Mouse (Mus musculus) liver, postnatal 0 days (tissue): ENCODE data around the gene Spag7. TPM values are rescaled to one million over a fixed set of nuclear protein-coding genes. Genes with fewer than 3 reads are reported as not detected.

Experiments
- ATAC-seq: fragments of 200-750 bp; cut with Nextera tagmentation; 2 replicates; pipeline ENCODE4 v1.8.0; 2017; ENCODE audit warnings: mild to moderate bottlenecking, moderate library complexity
- DNase-seq: peaks from one replicate; pipeline ENCODE4 v3.0.0-alpha.2; 2016
- H3K27ac ChIP-seq: fragments of 300-500 bp; sonication (generic); 2 replicates; pipeline ENCODE4 v1.5.1; 2014; ENCODE audit warnings: antibody characterized with exemption, moderate library complexity, mild to moderate bottlenecking, low read depth
- H3K27me3 ChIP-seq: fragments of 300-500 bp; sonication (generic); 2 replicates; pipeline ENCODE4 v1.6.1; 2014; ENCODE audit warnings: low read length, control low read depth, mixed read lengths; ENCODE audit not compliant: insufficient read depth
- H3K36me3 ChIP-seq: fragments of 300-500 bp; sonication (generic); replicated peaks from 2 replicates; pipeline ENCODE4 v1.6.1; 2014; ENCODE audit warnings: mild to moderate bottlenecking, control low read depth, low read length, moderate library complexity, mixed read lengths; ENCODE audit not compliant: insufficient read depth
- H3K4me1 ChIP-seq: fragments of 300-500 bp; sonication (generic); 2 replicates; pipeline ENCODE4 v1.6.1; 2014; ENCODE audit warnings: antibody characterized with exemption, mild to moderate bottlenecking, control low read depth; ENCODE audit not compliant: insufficient read depth
- H3K4me2 ChIP-seq: fragments of 300-500 bp; sonication (generic); 2 replicates; pipeline ENCODE4 v1.6.1; 2014; ENCODE audit warnings: low read depth, mild to moderate bottlenecking, low read length, moderate library complexity, mixed read lengths
- H3K4me3 ChIP-seq: fragments of 300-500 bp; sonication (generic); 2 replicates; pipeline ENCODE4 v1.5.1; 2014; ENCODE audit warnings: low read depth, low read length
- H3K9ac ChIP-seq: fragments of 300-500 bp; sonication (generic); replicated peaks from 2 replicates; pipeline ENCODE4 v1.6.1; 2014; ENCODE audit warnings: mild to moderate bottlenecking, moderate library complexity
- H3K9me3 ChIP-seq: fragments of 300-500 bp; sonication (generic); 2 replicates; pipeline ENCODE4 v1.6.1; 2016; ENCODE audit warnings: mild to moderate bottlenecking, control low read depth, low read length, mixed read lengths
- CTCF ChIP-seq: sonication (generic); IDR thresholded peaks from 2 replicates; pipeline ENCODE4 v1.5.1; 2016; ENCODE audit warnings: antibody characterized with exemption, low read depth
- EP300 ChIP-seq: IDR thresholded peaks from 2 replicates; pipeline ENCODE4 v1.6.1; 2016; ENCODE audit warnings: antibody characterized with exemption, low read depth, mild to moderate bottlenecking
- WGBS: fragments of 180-500 bp; shearing (Covaris S2); extraction: QIAGEN DNeasy Blood & Tissue Kit; methylation state at CpG from one replicate; pipeline ENCODE4 v1.1.7; 2014; ENCODE audit not compliant: insufficient replicate concordance; 5-methylcytosine and 5-hydroxymethylcytosine counted together
- polyA plus RNA-seq: library from polyadenylated mRNA; unstranded; fragments of >200 nt; fragmentation: Nextera tagmentation; extraction: Ambion mirVana; gene quantifications from 2 replicates; pipeline ENCODE4 v1.2.1, GENCODE M21; 2015

The Spag7 gene
- polyA plus RNA-seq, 1 experiment from 2014 or later, result 42.1 TPM

- peak; percentile 80 for TF ChIP-seq EP300
- TF ChIP-seq CTCF, result no peak
- Histone ChIP-seq H3K36me3 (peaks cover 53% of the 10 kb centered on the region), H3K9ac (peak overlapping the region; percentile 90), H3K9me3 (no peaks in the 10 kb centered on the region), H3K4me3 (peak overlapping the region; percentile 74), H3K27ac (peak overlapping the region; percentile 97), H3K4me1 (peaks cover 53% of the 10 kb centered on the region), H3K27me3 (no peaks in the 10 kb centered on the region), H3K4me2 (peak overlapping the region; percentile 96)
- 20% methylated on average over 4 of the region's 4 CpGs for WGBS
- no peak for ATAC-seq
- no peak for DNase-seq
These were observed 20.7 kb downstream of the Spag7 start for GRCm38 (mm10) chr11:70648512-70648911.

GRCm38 (mm10) chr11:70647716-70648420 is 21.3 kb downstream of the Spag7 start:
- TF ChIP-seq EP300 (no peak), CTCF (no peak)
- WGBS, result 2% methylated on average over 28 of the region's 28 CpGs
- DNase-seq, result peak; percentile 57
- H3K36me3 ChIP-seq, result peaks cover 52% of the 10 kb centered on the region
- peaks cover 53% of the 10 kb centered on the region for H3K4me1 ChIP-seq
- no peak for ATAC-seq
- H3K4me3 ChIP-seq, result peak overlapping the region; percentile 74
- peak overlapping the region; percentile 97 for H3K27ac ChIP-seq
- H3K27me3 ChIP-seq, result no peaks in the 10 kb centered on the region
- peak overlapping the region; percentile 96 for H3K4me2 ChIP-seq
- H3K9ac ChIP-seq, result peak overlapping the region; percentile 90
- no peaks in the 10 kb centered on the region for H3K9me3 ChIP-seq

DNA sequence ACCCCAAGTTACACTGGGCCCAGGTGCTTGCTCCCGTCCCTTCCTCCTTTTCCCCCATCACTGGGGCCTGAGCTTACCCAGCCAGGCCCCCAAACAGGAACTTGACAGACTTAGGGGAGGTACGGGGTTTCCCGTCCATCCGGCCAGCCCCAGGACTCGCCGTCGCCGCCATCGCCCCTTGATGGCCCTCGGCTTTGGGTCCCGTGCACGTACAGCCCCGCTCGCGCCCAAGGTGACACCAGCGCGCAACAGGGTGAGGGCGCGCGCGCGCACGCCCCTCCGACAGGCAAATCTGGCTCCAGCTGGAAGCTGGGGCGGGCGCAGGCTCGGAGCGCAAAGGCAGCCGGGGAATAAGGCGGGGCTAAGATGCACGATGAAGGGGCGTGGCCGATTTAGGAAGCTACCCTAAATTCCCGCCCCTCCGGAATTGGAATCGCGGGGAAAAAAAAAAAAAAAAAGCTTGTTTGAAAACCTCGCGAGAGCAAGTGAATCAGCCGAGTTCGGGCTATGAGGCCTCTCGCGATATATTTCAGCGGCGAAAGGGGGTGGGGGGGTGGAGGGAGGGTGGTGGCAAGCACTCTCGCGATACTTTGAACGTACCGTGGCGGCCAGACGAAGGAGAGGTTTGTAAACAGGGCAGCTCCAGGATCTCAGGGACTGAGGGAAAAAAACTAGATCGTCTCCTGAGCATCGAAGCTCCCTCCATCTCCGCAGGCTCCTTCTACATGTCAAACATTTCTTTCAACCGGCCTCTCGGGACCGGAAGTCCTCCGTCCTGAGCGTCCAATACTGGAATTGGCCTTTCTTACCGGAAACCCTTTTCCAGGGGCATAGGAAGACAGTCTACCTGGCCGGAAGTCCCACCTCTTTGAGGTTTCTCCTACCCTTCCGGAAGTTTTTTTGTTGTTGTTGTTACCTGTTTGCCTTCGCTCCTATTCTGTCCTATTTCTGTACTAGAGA is 22.2 kb downstream of the Spag7 start, which contains the start of the genes Rnf167 and Slc25a11:
Gene Rnf167 (plus strand): TSS at position 545 of the 960 bp plus-strand sequence.
Gene Slc25a11 (minus strand): TSS at position 789 of the 960 bp plus-strand sequence.
- peak; percentile 88 for ATAC-seq
- no peaks in the 10 kb centered on the region for H3K9me3 ChIP-seq
- DNase-seq, result peak; percentile 97
- peak; percentile 46 for TF ChIP-seq CTCF
- peak; percentile 85 for TF ChIP-seq EP300
- H3K9ac ChIP-seq, result peak within 1 kb of the TSS; percentile 90
- peaks cover 45% of the 10 kb centered on the region for H3K4me1 ChIP-seq
- H3K36me3 ChIP-seq, result peaks cover 45% of the 10 kb centered on the region
- WGBS, result under 1% methylated on average over 63 of the region's 63 CpGs
- H3K4me2 ChIP-seq, result peak within 1 kb of the TSS; percentile 96
- H3K4me3 ChIP-seq, result peak within 1 kb of the TSS; percentile 74
- H3K27me3 ChIP-seq, result no peaks in the 10 kb centered on the region
- H3K27ac ChIP-seq, result peak within 1 kb of the TSS; percentile 97

DNA sequence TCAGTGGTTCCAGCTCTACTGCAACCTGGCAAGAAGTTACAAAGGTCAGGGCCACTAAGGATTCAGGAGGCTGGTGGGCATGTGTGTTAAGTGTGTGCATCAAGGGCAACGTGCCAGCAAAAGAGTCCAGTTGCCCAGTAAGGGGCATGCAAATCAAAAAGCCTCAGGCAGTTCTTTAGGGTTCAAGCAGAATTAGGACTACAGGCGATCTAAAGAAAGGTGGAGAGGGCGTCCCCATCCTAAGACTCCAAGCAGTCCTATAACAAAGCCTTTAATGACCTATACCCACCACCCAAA is 23.0 kb downstream of the Spag7 start:
- WGBS, result 16% methylated on average over 3 of the region's 3 CpGs
- peaks cover 40% of the 10 kb centered on the region for H3K36me3 ChIP-seq
- H3K4me2 ChIP-seq, result peak overlapping the region; percentile 96
- peak overlapping the region; percentile 74 for H3K4me3 ChIP-seq
- H3K27me3 ChIP-seq, result no peaks in the 10 kb centered on the region
- H3K9me3 ChIP-seq, result no peaks in the 10 kb centered on the region
- peak overlapping the region; percentile 93 for H3K27ac ChIP-seq
- ATAC-seq (no peak), DNase-seq (no peak)
- no peak for TF ChIP-seq CTCF
- TF ChIP-seq EP300, result no peak
- peak overlapping the region; percentile 86 for H3K9ac ChIP-seq
- peaks cover 39% of the 10 kb centered on the region for H3K4me1 ChIP-seq

DNA sequence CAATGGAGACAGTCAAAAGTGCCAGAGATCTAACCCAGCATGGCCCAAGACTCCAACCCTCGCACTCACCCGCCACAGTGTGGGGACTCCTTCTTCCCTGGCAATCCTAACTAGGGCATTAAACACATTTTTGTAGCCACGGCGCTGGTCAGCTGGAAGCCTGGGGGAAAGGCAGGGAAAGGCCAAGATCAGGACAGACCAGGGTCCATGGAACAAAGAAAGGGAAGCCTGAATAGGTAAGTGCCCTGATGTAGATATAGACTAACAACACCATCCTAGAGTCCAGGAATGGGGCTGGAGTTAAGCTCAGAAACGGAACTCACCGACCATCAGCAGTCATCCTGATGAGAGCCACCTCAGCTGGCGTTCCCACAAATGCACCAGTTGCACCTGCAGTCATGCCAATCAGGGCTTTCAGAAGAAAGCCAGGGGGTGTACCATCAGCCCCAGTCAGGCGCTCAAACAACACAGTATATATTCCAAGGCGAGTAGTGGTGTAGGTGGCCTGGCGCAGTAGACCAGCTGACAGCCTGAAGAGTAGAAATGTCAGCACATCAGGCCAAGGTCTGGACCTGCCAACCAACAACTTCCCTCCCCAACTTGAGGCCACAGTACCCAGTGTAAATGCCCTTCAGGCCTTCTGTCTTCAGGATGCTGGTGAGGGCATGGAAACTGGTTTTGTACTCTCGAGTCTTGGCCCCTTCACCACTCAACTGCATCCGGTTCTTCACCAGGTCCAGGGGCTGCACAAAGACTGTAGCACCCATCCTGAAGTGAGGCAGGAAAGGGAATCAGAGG is 23.6 kb downstream of the Spag7 start:
- Histone ChIP-seq H3K4me3 (peak overlapping the region; percentile 74), H3K27ac (peak overlapping the region; percentile 93), H3K27me3 (no peaks in the 10 kb centered on the region), H3K4me1 (peaks cover 38% of the 10 kb centered on the region), H3K4me2 (peak overlapping the region; percentile 96), H3K9me3 (no peaks in the 10 kb centered on the region), H3K36me3 (peaks cover 35% of the 10 kb centered on the region), H3K9ac (peak overlapping the region; percentile 86)
- WGBS, result 81% methylated on average over 12 of the region's 12 CpGs
- DNase-seq (no peak), ATAC-seq (no peak)
- TF ChIP-seq EP300 (no peak), CTCF (no peak)
